Mouse (Mus musculus): ENCODE results near the gene Mansc4.

- no peak for TF ChIP-seq POLR2AphosphoS2 (IDR thresholded peaks at IDR 0.05; ENCODE audit: insufficient read length, low read depth)
- TF ChIP-seq USF1 (IDR thresholded peaks at IDR 0.05; ENCODE audit: low read depth) = no peak
- TF ChIP-seq POLR2A (IDR thresholded peaks at IDR 0.05; ENCODE audit: insufficient read length, low read depth) = no peak
- TF ChIP-seq TCF3 (IDR thresholded peaks at IDR 0.05; ENCODE audit: insufficient read length, low read depth) = no peak
- TF ChIP-seq TCF12 (IDR thresholded peaks at IDR 0.05; ENCODE audit: insufficient read depth, poor library complexity, severe bottlenecking) = no peak
Observed at GRCm38 (mm10) chr6:147087736-147088135, 904 bp upstream of the Mansc4 start.

Data from myocyte (in vitro differentiated cells).